Mouse (Mus musculus) midbrain, embryonic 10.5 days (tissue): Measurements from ENCODE around the gene Junb. TPM values are rescaled to one million over a fixed set of nuclear protein-coding genes. Genes with fewer than 3 reads are reported as not detected.

Source experiments
- DNase-seq: peaks from one replicate; pipeline ENCODE4 v3.0.0-alpha.2; 2017; ENCODE audit warnings: low spot score
- H3K27ac ChIP-seq: fragments of 300-500 bp; sonication (generic); replicated peaks from 2 replicates; pipeline ENCODE4 v1.5.1; 2016; ENCODE audit warnings: mild to moderate bottlenecking
- H3K27me3 ChIP-seq: fragments of 300-500 bp; sonication (generic); 2 replicates; pipeline ENCODE4 v1.6.1; 2016; ENCODE audit warnings: low read depth, mild to moderate bottlenecking; ENCODE audit not compliant: poor library complexity, severe bottlenecking
- H3K36me3 ChIP-seq: fragments of 300-500 bp; sonication (generic); 2 replicates; pipeline ENCODE4 v1.6.1; 2016; ENCODE audit warnings: mild to moderate bottlenecking, moderate library complexity
- H3K4me1 ChIP-seq: fragments of 300-500 bp; sonication (generic); 2 replicates; pipeline ENCODE4 v1.6.1; 2016
- H3K4me3 ChIP-seq: fragments of 300-500 bp; sonication (generic); 2 replicates; pipeline ENCODE4 v1.5.1; 2016; ENCODE audit warnings: mild to moderate bottlenecking, moderate library complexity
- H3K9me3 ChIP-seq: fragments of 300-500 bp; sonication (generic); replicated peaks from 2 replicates; pipeline ENCODE4 v1.6.1; 2016; ENCODE audit warnings: mild to moderate bottlenecking
- WGBS: fragments of 180-500 bp; shearing (Covaris S2); methylation state at CpG from one replicate; pipeline ENCODE4 v1.1.7; 2016; 5-methylcytosine and 5-hydroxymethylcytosine counted together
- polyA plus RNA-seq: library from polyadenylated mRNA; unstranded; fragments of >200 nt; fragmentation: Nextera tagmentation; extraction: Ambion mirVana; gene quantifications from 2 replicates; pipeline ENCODE4 v1.2.1, GENCODE M21; 2016

Gene Junb
- polyA plus RNA-seq, 1 experiment from 2014 or later, result 5.0 TPM

GRCm38 (mm10) chr8:84959811-84960210 lies 18.7 kb downstream of the Junb start:
- Histone ChIP-seq H3K9me3 (no peaks in the 10 kb centered on the region), H3K4me1 (peaks cover under 1% of the 10 kb centered on the region), H3K4me3 (no peak overlapping the region), H3K27ac (no peak overlapping the region), H3K36me3 (peaks cover 86% of the 10 kb centered on the region), H3K27me3 (no peaks in the 10 kb centered on the region)
- DNase-seq, result no peak
- WGBS, result 93% methylated on average over 7 of the region's 7 CpGs

- DNase-seq, result peak; percentile 74
- peaks cover 20% of the 10 kb centered on the region for H3K27me3 ChIP-seq
- 52% methylated on average over 2 of the region's 2 CpGs for WGBS
- peaks cover 6% of the 10 kb centered on the region for H3K4me1 ChIP-seq
- no peak overlapping the region for H3K27ac ChIP-seq
- no peak overlapping the region for H3K4me3 ChIP-seq
- H3K9me3 ChIP-seq, result no peaks in the 10 kb centered on the region
- peaks cover 61% of the 10 kb centered on the region for H3K36me3 ChIP-seq
Measured at GRCm38 (mm10) chr8:84956768-84957167, 21.8 kb downstream of the Junb start.

DNA sequence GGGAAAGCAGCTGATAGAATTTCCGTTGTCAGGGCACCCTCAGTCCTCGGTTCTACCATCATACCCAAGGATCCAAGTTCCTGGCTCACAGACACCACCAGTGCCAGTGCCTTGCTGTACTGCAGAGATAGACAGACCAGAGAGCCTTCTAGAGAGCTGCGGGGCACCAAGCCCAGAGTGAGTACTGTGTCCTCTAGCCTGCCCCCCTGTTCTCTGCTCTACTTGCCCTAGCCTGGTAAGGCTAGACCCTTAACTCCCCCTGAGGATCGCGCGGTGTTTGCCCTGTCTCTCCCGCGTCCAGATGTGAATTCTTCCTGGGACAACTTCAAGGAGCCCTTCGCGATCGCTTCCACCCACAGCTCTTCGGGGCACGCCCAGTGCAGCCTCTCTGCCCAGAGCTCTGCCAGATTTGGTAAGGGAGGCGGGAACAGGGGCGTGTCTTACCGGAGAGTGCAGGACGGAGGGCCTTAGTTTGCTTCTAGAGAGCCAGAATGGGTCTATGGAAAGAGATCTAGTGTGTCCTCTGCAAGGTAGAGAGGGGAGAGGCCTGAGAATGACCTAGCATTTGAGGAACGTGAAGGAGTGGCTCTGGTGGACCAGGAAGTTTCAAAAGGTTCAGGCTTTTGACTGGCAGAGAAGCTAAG lies 25.8 kb downstream of the Junb start:
- 9% methylated on average over 18 of the region's 18 CpGs for WGBS
- DNase-seq, result no peak
- H3K27me3 ChIP-seq, result peaks cover 58% of the 10 kb centered on the region

DNA sequence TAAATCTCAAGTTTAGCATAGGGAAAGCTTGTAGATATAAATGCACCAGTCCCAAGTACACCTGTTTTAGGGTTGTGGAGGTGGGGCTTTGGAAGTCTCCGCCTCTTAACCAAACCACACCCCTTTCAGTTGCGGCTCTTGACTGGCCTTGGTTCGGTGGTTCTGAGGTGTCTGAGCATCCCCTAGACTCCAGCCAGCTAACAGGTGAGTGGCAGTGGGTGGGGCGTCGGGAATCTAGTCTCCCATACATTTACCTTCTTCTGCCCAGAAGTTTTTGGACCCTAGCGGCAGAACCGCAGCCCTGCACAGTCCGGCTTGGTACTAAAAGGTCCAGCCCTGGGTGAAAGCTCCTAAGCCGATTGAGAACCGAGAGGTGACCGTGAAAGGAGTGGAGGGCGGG lies 28.8 kb downstream of the Junb start:
- WGBS, result 19% methylated on average over 12 of the region's 12 CpGs
- no peak for DNase-seq
- H3K27ac ChIP-seq, result no peak overlapping the region
- H3K36me3 ChIP-seq, result no peaks in the 10 kb centered on the region
- peak overlapping the region; percentile 2; the same call in 1 of the 2 replicates for H3K4me3 ChIP-seq
- H3K4me1 ChIP-seq, result peaks cover 38% of the 10 kb centered on the region
- no peaks in the 10 kb centered on the region for H3K9me3 ChIP-seq
- H3K27me3 ChIP-seq, result peaks cover 87% of the 10 kb centered on the region

More for the DNA sequence above, 25.8 kb downstream of the Junb start:
- no peak overlapping the region for H3K27ac ChIP-seq
- H3K36me3 ChIP-seq, result peaks cover 24% of the 10 kb centered on the region
- H3K4me3 ChIP-seq, result 0 out of 2 replicates have a peak overlapping the region, but pooled peaks have one; percentile 11
- no peaks in the 10 kb centered on the region for H3K9me3 ChIP-seq
- peaks cover 13% of the 10 kb centered on the region for H3K4me1 ChIP-seq

- no peak overlapping the region for H3K27ac ChIP-seq
- H3K27me3 ChIP-seq, result peaks cover 90% of the 10 kb centered on the region
- peaks cover 39% of the 10 kb centered on the region for H3K4me1 ChIP-seq
- H3K36me3 ChIP-seq, result no peaks in the 10 kb centered on the region
- no peaks in the 10 kb centered on the region for H3K9me3 ChIP-seq
- peak; percentile 52 for DNase-seq
- H3K4me3 ChIP-seq, result peak overlapping the region; percentile 79; the same call in 1 of the 2 replicates
- WGBS, result 16% methylated on average over 9 of the region's 9 CpGs
Measured at GRCm38 (mm10) chr8:84947241-84947545, 31.3 kb downstream of the Junb start.

GRCm38 (mm10) chr8:84946528-84947240 lies 31.8 kb downstream of the Junb start, which contains the start of gene Rtbdn:
Gene Rtbdn (plus strand): TSS chr8:84946991.
- Histone ChIP-seq H3K4me1 (peaks cover 39% of the 10 kb centered on the region), H3K4me3 (peak within 1 kb of the TSS; percentile 79), H3K9me3 (no peaks in the 10 kb centered on the region), H3K27ac (peak within 1 kb of the TSS; percentile 70), H3K36me3 (no peaks in the 10 kb centered on the region), H3K27me3 (peaks cover 90% of the 10 kb centered on the region)
- 9% methylated on average over 17 of the region's 17 CpGs for whole genome bisulfite sequencing
- peak; percentile 55 for DNase-seq

DNA sequence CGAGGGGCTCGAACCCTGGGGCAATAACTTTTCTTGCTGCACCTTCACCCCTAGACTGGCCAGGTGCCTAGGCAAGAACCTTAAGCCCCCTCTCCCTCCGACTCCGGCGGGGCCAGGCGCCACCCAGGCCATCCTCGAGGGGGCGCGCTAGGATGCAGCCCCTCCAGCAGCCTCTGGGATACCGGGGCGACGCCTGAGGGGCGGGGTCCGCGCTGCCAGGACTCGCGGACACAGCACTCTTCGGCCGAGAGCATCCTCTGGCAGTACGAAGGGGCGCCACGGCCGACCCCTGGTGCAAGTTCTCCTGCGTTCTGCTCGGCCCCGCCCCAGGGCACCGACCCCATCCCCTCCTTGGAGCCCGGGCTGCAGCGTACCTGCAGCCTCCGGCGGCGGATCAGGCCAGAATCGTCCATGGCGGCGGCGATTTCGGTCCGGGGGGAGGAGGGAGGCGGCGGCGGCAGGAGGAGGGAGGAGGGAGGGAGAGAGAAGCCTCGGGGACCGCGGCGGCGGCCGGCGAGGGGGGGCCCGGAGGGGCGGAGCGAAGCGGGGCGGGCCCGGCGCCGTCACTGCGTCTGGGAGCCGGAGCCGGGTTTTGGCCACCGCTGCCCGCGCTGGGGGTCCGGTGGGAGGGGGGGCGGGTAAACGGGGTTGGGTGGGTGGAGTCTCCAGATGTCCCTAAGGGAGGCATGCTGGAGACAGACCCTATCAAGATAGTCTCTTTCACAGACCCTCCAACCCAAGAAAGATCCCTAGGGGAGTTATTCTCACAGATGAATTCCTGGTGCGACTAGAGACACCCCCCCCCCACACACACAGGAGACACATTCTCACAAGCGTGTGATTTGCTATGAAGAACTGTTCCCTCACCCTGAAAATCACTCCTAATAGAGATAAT lies 32.6 kb downstream of the Junb start:
- H3K9me3 ChIP-seq, result no peaks in the 10 kb centered on the region
- 2% methylated on average over 41 of the region's 67 CpGs for WGBS
- peak overlapping the region; percentile 79 for H3K4me3 ChIP-seq
- H3K27ac ChIP-seq, result peak overlapping the region; percentile 70
- DNase-seq, result peak; percentile 75
- H3K36me3 ChIP-seq, result no peaks in the 10 kb centered on the region
- H3K4me1 ChIP-seq, result peaks cover 39% of the 10 kb centered on the region
- peaks cover 89% of the 10 kb centered on the region for H3K27me3 ChIP-seq

- DNase-seq, result no peak
- Histone ChIP-seq H3K4me3 (peak overlapping the region; percentile 79), H3K9me3 (no peaks in the 10 kb centered on the region), H3K36me3 (no peaks in the 10 kb centered on the region), H3K4me1 (peaks cover 38% of the 10 kb centered on the region), H3K27me3 (peaks cover 87% of the 10 kb centered on the region), H3K27ac (no peak overlapping the region)
- WGBS, result 5% methylated on average over 11 of the region's 11 CpGs
Measured at GRCm38 (mm10) chr8:84945235-84945632, 33.3 kb downstream of the Junb start.

GRCm38 (mm10) chr8:84944478-84945160 lies 33.9 kb downstream of the Junb start:
- Histone ChIP-seq H3K27ac (no peak overlapping the region), H3K4me3 (peak overlapping the region; percentile 79), H3K36me3 (no peaks in the 10 kb centered on the region), H3K4me1 (peaks cover 32% of the 10 kb centered on the region), H3K9me3 (no peaks in the 10 kb centered on the region), H3K27me3 (peaks cover 83% of the 10 kb centered on the region)
- peak; percentile 78 for DNase-seq
- WGBS, result 2% methylated on average over 26 of the region's 26 CpGs

- Histone ChIP-seq H3K9me3 (no peaks in the 10 kb centered on the region), H3K4me3 (no peak overlapping the region), H3K27me3 (peaks cover 83% of the 10 kb centered on the region), H3K4me1 (peaks cover 32% of the 10 kb centered on the region), H3K36me3 (no peaks in the 10 kb centered on the region), H3K27ac (no peak overlapping the region)
- DNase-seq, result no peak
- 16% methylated on average over 4 of the region's 4 CpGs for WGBS
Measured at GRCm38 (mm10) chr8:84943699-84944098, 34.8 kb downstream of the Junb start.

DNA sequence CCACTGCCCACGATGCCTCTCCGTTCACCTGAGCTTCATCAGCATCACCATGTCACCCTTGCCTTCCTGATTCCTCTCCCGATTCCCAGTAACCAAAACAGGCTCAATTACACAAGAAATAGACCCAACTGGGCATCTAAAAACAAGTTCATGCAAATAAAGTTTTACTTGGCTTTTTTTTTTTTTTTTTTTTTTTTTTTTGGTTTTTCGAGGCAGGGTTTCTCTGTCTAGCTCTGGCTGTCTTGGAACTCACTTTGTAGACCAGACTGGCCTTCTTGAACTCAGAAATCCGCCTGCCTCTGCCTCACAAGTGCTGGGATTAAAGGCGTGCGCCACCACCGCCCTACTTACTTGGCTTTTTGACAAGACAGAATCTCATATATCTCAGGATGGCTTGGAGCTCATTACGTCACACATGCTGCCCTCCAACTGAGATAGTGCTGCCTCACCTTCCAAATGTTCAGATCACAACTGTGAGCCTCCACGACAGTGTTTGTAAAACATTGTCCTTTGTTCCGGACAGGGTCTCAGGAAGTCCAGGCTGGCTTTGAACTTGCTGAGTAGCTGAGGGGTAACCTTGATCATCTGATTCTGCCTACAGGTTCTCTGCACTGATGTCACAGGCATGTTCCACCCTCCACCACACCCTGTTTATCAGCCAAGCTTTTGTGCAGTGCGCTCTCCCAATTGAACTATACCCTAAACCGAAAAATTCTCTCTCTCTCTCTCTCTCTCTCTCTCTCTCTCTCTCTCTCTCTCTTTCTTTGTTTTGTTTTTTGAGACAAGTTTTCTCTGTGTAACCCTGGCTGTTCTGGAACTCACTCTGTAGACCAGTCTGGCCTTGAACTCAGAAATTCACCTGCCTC lies 40.7 kb downstream of the Junb start:
- Histone ChIP-seq H3K4me1 (peaks cover 36% of the 10 kb centered on the region), H3K27me3 (peaks cover 85% of the 10 kb centered on the region), H3K9me3 (no peaks in the 10 kb centered on the region), H3K36me3 (no peaks in the 10 kb centered on the region), H3K4me3 (peak overlapping the region; percentile 73), H3K27ac (no peak overlapping the region)
- no peak for DNase-seq
- WGBS, result 66% methylated on average over 13 of the region's 13 CpGs
